Mouse (Mus musculus) Muller cell, postnatal 12 days (primary cell): ENCODE measurements at regions not wholly inside any gene's neighbourhood (a gene's known extent, or its start where the extent isn't known, plus 50 kb on each side); places are given as distances from the start of the nearest gene placed in this dataset.
A peak's percentile ranks its signal among the peaks of the same experiment; 100 is the strongest.

Experiments used
- DNase-seq: peaks from one replicate; pipeline ENCODE4 v3.0.0-alpha.2; 2015; ENCODE audit errors: inconsistent ontology term

- DNase-seq: peak; percentile 15
Observed at GRCm38 (mm10) chrX:117559063-117559462, 544.5 kb downstream of the H2afb1 start.
